Mouse (Mus musculus) brain, embryonic 14.5 days (tissue): ENCODE measurements around the gene Crygf. TPM values are rescaled to one million over a fixed set of nuclear protein-coding genes. Genes with fewer than 3 reads are reported as not detected.
A peak's percentile ranks its signal among the peaks of the same experiment; 100 is the strongest.
"Not testable (repeated sequence)": the region's sequence is repeated elsewhere in the genome, so short reads cannot be mapped to it uniquely, and the experiment has no call there.

Experiments used
- DNase-seq: peaks from one replicate; pipeline ENCODE4 v3.0.0-alpha.2; 2011; ENCODE audit warnings: low read depth
- CTCF ChIP-seq: fragments of 200-500 bp; IDR thresholded peaks from 2 replicates; pipeline ENCODE4 v1.5.1; 2012; ENCODE audit warnings: inconsistent platforms, mild to moderate bottlenecking, moderate library complexity, borderline replicate concordance; ENCODE audit not compliant: insufficient read depth, insufficient read length; ENCODE audit errors: extremely low read depth
- POLR2A ChIP-seq: fragments of 200-500 bp; IDR thresholded peaks from 2 replicates; pipeline ENCODE4 v1.6.1; 2012; ENCODE audit warnings: mild to moderate bottlenecking, inconsistent platforms, borderline replicate concordance; ENCODE audit not compliant: poor library complexity, insufficient read depth, insufficient read length, severe bottlenecking; ENCODE audit errors: extremely low read depth
- polyA plus RNA-seq: library from polyadenylated mRNA; depleted of rRNA; stranded (reverse); fragments of >200 nt; gene quantifications from 2 replicates; pipeline ENCODE4 v1.2.3, GENCODE M21; 2012; rRNA removed

Crygf gene
- polyA plus RNA-seq: not detected in 2 replicates

GRCm38 (mm10) chr1:65926294-65926693 is at the start of gene Crygf:
Crygf (plus strand) TSS chr1:65926520.
- no peak for DNase-seq

GRCm38 (mm10) chr1:65925361-65926210 is 734 bp upstream of the Crygf start:
- peak; percentile 44 for DNase-seq
- no peak for TF ChIP-seq CTCF
- no peak for TF ChIP-seq POLR2A

More at GRCm38 (mm10) chr1:65926294-65926693, at the start of gene Crygf:
- no peak for TF ChIP-seq POLR2A
- TF ChIP-seq CTCF: no peak

DNA sequence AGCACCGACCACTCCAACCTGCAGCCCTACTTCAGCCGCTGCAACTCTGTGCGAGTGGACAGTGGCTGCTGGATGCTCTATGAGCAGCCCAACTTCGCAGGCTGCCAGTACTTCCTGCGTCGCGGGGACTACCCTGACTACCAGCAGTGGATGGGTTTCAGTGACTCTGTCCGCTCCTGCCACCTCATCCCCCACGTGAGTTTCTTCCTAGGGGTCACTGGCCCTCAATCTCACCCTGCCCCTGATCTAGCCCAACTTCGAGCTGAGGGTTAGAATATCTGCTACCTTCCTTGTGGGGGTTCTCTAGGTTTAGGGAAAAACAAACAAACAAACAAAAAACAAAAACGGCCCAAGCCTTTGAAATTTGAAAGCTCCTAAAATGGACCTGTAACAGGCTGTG is 376 bp downstream of the Crygf start:
- DNase-seq: not testable (repeated sequence)

DNA sequence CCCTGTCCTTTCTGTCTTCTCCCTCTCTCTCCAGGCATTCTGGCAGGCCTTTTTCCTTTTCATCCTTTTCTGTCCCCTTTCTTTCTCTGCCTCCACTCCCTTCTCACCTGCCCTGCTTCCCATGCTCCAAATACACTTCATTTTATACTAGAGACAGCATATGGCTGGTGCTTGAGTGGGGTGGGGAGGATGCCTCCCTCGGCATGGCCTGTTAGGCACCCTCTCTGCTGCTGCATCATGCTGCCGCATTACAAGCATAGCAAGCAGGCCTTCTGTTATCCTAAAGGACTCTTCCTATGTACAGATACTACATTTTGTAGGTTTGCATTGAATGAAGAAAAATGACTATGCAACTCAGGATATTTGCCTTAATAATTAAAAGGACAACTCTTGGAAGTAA is 3.7 kb downstream of the Crygf start:
- no peak for DNase-seq
- TF ChIP-seq POLR2A (no peak), CTCF (no peak)

GRCm38 (mm10) chr1:65932091-65932812 is 5.9 kb downstream of the Crygf start:
- TF ChIP-seq POLR2A (no peak), CTCF (no peak)
- DNase-seq: no peak

Other genes with a start within 250 kb of the Crygf start
- 366 and 500 TPM in 2 replicates for gene Map2, start 248.8 kb downstream of the Crygf start, polyA plus RNA-seq